Mouse (Mus musculus) MEL (cell line): ENCODE results near the gene Frmd4a.

Source experiments
- CTCF ChIP-seq, 3 experiments: IDR thresholded peaks in 2 of 3; conservative IDR thresholded peaks in 1 of 3; 2 replicates each; pipeline ENCODE4 v1.5.1; 2011 to 2012; ENCODE audit warnings: low read length in 3 of 3, low read depth in 2 of 3, mild to moderate bottlenecking in 2 of 3, improper control_type of control experiment in 1 of 3, inconsistent platforms in 1 of 3, mixed read lengths in 1 of 3, moderate library complexity in 1 of 3; ENCODE audit not compliant: control insufficient read depth in 1 of 3, insufficient read depth in 1 of 3, poor library complexity in 1 of 3, severe bottlenecking in 1 of 3
- MAX ChIP-seq: IDR thresholded peaks from 2 replicates; pipeline ENCODE4 v1.6.1; 2011; ENCODE audit warnings: low read length, improper control_type of control experiment

DNA sequence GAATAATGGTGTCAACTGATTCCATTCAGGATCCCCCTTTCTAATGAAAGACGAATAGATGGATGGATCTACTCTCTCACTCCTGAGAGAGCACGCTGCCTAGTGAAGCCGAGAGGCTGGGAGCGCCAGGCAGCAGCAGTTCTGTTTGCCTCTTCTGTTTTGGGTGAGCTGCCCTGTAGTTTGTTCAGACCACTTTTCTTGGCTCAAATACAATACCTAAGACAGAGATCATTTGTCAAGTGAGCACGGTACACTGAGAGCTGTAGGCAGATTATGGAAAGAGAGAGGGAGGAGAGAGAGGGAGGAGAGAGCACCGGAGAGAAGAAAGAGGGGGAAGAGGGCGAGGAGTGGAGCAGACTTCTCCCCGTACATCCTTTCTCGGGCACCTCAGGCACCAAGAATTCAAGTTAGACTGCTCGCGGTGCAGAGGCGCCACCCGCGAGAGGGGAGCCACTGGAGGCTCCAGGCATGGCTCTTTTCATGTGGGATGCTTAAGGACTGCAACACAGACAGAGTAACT is 135.1 kb downstream of the Frmd4a start:
- TF ChIP-seq CTCF (IDR thresholded peaks at IDR 0.05 in 2 of 3, conservative IDR thresholded peaks at IDR 0.05 in 1 of 3; ENCODE audit: control insufficient read depth in 1 of 3, insufficient read depth in 1 of 3, low read depth in 2 of 3, low read length in 3 of 3, poor library complexity in 1 of 3, severe bottlenecking in 1 of 3) (no peak), MAX (no peak)
